Comparison of ENCODE assay signal across 11 mouse cellular contexts in genomic region chr6:104808526-104808925, GRCm38 (mm10).
DNase-seq lines count a peak whose midpoint lies in the region.
"Had no signal": no experiment of that assay in that cellular context is flagged by ENCODE, and none has a peak within 500 bp of the region (broad histone marks: within the 10 kb centered on the region; RNA-seq: fewer than 3 reads in every experiment).

No protein-coding gene starts in this region.

- intact Hi-C loops in gastrocnemius, postnatal 36 days (cut with DNase I), result no loop called here

- DNase-seq in cerebellum, postnatal 10 days, result peak; percentile 10 to 20
- DNase-seq in cerebellum, adult 11-12 months, result no peak
- DNase-seq in layer of hippocampus, adult 9-11 months, result peak; percentile 9
- no peak for DNase-seq in layer of hippocampus, postnatal 25 days (ENCODE audit: extremely low spot score in 1 of 2, low spot score in 1 of 2)
- peak; percentile 26 to 43 for DNase-seq in right cerebral cortex, postnatal 10 days (ENCODE audit: low spot score in 2 of 2)
- DNase-seq in right cerebral cortex, postnatal 4 days, result no peak
- no peak for DNase-seq in c-Kit-positive CD71-positive TER-119-positive erythroid progenitor cells, embryonic 14.5 days (ENCODE audit: low spot score)
- DNase-seq in gastrocnemius, postnatal 36 days, result no peak
- DNase-seq: cerebellum, adult 9-11 months; heart, adult 11 months; lung, postnatal 36 days had no signal

Comparison
In these comparisons a context has a peak if more than half of its experiments do, and no peak if none do; other contexts are left out.
1. DNase-seq: peak in cerebellum, postnatal 10 days (2 of 2), layer of hippocampus, adult 9-11 months (single experiment) and right cerebral cortex, postnatal 10 days (2 of 2); none in cerebellum, adult 11-12 months (single experiment), layer of hippocampus, postnatal 25 days (0 of 2), right cerebral cortex, postnatal 4 days (single experiment), c-Kit-positive CD71-positive TER-119-positive erythroid progenitor cells, embryonic 14.5 days (single experiment) and gastrocnemius, postnatal 36 days (0 of 2).